Mouse (Mus musculus): Measurements from ENCODE around the gene Vmn1r191.
"Not testable (repeated sequence)": the region's sequence is repeated elsewhere in the genome, so short reads cannot be mapped to it uniquely, and the experiment has no call there.

Vmn1r191 gene

DNA sequence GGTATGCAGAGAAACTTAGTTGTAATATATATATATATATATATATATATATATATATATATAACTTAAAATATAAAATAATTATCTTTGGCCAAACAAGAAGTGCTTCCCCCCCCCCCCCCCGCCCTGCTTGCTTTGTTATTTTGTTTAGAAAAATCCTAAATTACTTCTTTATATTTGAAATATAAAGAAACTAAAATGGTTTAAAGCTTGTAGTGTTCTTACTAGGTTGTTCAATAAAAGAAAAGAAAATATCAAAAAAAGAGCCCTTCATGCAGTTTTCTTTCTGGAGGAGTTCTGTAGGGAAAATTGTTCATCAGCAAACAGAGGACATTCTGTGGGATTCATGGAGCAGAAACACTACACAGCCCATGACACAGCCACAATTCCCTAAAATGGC lies at the start of gene Vmn1r191:
Vmn1r191 (minus strand) TSS at position 101 of the 400 bp plus-strand sequence.
- DNase-seq (ENCODE audit: low spot score): no peak

DNA sequence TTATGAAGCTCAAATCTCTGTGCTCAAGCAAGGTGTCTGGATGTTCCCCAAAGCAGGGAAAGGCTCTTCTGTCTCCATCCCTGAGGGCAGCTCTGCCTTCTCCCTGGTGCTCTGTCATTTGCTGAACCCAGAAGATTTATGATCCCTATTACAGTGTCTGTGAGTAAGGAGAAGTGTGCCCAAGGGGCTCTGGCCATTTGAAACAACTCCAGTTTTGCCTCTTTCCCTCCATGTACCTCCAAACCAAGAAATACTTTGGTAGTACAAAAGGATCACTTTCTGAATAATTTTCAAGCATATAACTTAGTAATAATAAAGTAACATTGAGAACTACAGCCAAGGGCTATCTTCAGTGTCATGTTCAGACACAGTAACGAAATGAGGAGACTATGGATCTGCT lies 39.3 kb upstream of the Vmn1r191 start, which contains the start of gene Vmn1r193:
Vmn1r193 (minus strand) TSS at position 101 of the 400 bp plus-strand sequence.
- not testable (repeated sequence) for DNase-seq (ENCODE audit: low spot score)

DNA sequence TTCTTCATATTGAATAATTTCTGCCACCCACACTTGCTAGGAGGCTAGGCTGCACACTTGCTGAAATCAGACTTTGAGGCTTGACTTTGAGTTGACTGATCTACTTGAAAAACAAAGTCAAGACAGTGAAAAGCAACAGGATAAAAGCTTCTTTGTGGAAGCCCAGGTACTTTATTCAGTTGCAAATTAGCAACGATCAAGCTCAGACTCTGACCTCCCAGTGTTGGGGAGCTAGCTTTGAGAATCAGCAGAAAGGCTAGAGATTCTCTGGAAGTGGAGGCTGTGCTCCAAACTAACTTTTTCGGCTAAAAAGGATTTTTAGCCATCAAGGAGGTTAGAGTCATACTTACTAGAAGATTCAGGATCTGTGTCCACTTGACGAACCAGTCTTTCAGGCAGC lies 9.0 kb upstream of the Vmn1r191 start:
- not testable (repeated sequence) for DNase-seq (ENCODE audit: low spot score)

- no peak for DNase-seq (ENCODE audit: low spot score)
Observed at GRCm38 (mm10) chr13:22191041-22191440, 7.3 kb upstream of the Vmn1r191 start, which contains the start of gene Vmn1r192. Gene Vmn1r192, minus strand, starts transcription at chr13:22191141.

DNA sequence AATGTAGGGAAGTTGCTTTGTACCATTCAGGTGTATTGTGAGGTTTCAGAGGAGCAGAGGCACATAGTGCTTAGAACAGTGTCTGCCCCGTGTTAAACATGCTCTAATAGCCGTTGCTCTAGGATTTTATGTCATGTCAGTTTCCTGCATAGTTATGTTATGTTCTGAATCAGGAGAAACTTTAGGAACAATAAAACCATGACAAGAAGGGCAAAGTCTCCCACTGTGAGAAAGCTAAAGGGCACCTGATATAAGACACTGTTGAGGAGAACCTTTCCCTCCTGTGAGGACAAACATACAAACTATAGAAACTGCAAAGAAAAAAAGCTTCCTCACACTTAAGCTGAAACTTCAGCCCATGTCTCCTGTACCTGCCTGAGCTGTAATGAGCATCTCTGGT lies 6.6 kb upstream of the Vmn1r191 start:
- DNase-seq (ENCODE audit: low spot score): no peak

- no peak for DNase-seq (ENCODE audit: low spot score)
Observed at GRCm38 (mm10) chr13:22189313-22189712, 5.5 kb upstream of the Vmn1r191 start.

- DNase-seq (ENCODE audit: low spot score): no peak
Observed at GRCm38 (mm10) chr13:22168416-22168815, 15.4 kb downstream of the Vmn1r191 start.

DNA sequence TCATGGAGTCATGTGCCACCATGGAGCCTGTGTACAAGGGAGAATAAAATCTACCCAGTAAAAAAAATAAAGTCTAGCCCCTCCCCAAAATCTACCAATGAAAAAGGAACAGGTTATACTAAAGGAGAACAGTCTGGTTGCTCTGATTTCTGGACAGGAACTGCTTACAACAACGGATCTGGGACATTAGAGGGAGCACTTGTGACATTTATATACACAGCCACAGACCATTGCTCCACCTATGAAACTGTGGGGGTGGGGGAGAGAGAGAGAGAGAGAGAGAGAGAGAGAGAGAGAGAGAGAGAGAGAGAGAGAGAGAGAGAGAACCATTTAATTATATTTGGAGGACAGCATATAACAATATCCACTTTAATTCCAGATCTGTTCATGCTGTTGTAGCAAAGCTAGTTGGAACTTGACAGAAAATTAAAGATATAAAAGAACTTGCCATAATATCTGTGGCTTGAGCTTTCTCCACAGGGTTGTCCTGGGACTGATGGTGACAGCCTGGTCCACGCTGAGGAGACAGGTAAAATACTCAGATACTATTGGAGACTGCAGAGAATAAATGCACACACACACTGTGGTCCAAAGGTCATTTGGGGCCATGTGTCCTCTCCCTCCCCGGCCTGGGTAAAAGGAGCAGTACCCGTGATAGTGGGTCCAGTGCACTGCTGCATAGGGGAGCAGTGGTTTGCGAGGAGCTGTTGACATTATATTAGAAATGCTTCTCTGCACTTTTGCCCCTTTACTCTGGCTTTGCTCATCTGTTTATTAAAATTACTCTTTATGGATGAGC lies 47.1 kb downstream of the Vmn1r191 start:
- DNase-seq (ENCODE audit: low spot score): not testable (repeated sequence)
